Mouse (Mus musculus): ENCODE data around the gene Enpp4. TPM values are rescaled to one million over a fixed set of nuclear protein-coding genes. Genes with fewer than 3 reads are reported as not detected.

The Enpp4 gene
- polyA plus RNA-seq, 1 experiment: 1.9 TPM

DNA sequence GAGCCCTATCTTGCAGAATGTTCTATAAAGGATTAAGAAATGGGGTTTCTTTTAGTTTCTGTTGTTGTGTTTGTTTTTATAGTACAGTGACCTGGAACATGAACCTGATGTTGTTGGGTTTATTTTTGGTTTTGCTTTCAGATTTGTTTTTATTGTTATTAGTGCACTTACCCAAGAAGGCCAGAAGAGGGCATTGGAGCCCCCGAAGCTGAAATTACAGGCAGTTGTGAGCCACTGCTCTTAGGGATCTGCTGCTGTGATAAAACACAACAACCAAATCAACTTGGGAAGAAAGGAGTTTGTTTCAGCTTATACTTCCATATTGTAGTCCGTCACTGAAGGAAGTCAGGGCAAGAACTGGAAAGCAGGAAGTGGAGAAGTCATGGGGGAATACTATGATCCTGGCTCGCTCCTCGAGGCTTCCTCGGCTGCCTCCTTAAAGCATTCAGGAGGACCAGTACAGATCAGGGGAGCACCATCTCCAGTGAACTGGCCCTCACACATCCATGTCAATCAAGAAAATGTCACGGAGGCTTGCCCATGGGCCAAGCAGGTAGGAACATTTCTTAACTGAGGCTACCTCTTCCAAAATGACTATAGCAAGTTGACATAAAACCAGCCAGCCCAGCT is 29.4 kb downstream of the Enpp4 start:
- Histone ChIP-seq H3K4me1 (ENCODE audit: control insufficient read depth, insufficient read depth, low read length) (no peaks in the 10 kb centered on the region), H3K27ac (ENCODE audit: insufficient read depth, low read depth, low read length) (no peak overlapping the region), H3K4me3 (ENCODE audit: insufficient read depth, low read length) (no peak overlapping the region)
- TF ChIP-seq CTCF (IDR thresholded peaks at IDR 0.05; ENCODE audit: low read depth, low read length) (no peak), POLR2A (IDR thresholded peaks at IDR 0.05; ENCODE audit: borderline replicate concordance, low read depth, low read length) (no peak)

DNA sequence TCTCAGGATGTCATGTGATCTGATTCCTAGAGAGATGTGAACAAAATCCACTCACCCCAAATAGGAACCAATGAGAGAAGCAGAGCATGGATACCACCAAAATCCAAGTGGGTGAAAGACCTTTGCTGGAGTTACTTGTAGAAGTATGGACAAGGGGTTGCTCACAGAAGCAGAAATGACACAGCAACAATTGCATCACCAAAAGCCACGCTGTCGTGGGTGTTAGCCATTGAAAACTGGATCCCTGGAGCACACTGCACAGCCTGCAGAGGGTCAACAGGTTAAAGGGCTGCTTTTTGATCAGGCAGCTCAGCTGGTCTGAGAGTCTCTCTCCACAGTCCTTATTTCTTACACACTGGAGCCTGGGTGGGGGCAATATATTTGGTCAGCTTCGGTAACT is 30.0 kb downstream of the Enpp4 start:
- Histone ChIP-seq H3K4me3 (ENCODE audit: insufficient read depth, low read length) (no peak overlapping the region), H3K27ac (ENCODE audit: insufficient read depth, low read depth, low read length) (no peak overlapping the region), H3K4me1 (ENCODE audit: control insufficient read depth, insufficient read depth, low read length) (no peaks in the 10 kb centered on the region)
- TF ChIP-seq CTCF (IDR thresholded peaks at IDR 0.05; ENCODE audit: low read depth, low read length) (no peak), POLR2A (IDR thresholded peaks at IDR 0.05; ENCODE audit: borderline replicate concordance, low read depth, low read length) (no peak)

DNA sequence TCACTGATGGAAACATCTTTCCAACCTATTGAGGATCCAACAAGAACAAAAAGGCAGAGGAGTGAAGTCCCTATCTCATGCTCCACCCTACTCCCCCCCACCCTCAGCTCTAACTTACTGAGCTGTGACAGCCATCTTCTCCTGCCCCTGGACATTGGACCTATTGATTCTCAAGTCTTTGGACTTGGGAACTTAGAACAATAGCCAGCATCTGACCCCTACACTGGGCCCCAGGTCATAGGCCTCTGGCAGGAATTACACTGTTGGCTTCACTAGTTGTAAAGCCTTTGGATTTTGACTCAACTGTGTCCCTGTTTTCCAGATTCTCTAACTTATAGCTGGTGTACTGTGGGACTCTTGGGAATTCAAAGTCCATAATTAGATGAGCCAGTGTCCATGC is 33.9 kb downstream of the Enpp4 start:
- no peaks in the 10 kb centered on the region for H3K4me1 ChIP-seq (ENCODE audit: control insufficient read depth, insufficient read depth, low read length)
- H3K4me3 ChIP-seq (ENCODE audit: insufficient read depth, low read length): no peak overlapping the region
- no peak for TF ChIP-seq POLR2A (IDR thresholded peaks at IDR 0.05; ENCODE audit: borderline replicate concordance, low read depth, low read length)
- no peak for TF ChIP-seq CTCF (IDR thresholded peaks at IDR 0.05; ENCODE audit: low read depth, low read length)
- no peak overlapping the region for H3K27ac ChIP-seq (ENCODE audit: insufficient read depth, low read depth, low read length)

DNA sequence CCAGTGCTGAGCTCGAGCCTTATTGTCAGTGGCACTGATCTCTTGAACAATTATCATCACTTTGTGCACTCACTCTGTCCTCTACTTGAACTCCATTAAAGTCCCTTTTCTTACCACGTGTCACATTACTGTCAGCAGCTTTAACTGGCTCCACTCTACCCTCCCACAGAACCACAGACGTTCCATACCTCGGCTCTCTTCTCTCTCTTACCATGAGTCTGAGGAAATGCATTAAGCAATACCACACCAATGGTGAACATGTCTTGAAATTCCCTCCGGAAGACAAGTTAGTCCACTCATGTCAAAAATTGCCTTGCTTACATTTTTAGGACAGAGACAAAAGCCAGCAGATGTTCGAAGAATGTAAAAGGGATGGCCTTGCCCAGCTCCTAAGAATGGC is 36.7 kb downstream of the Enpp4 start:
- Histone ChIP-seq H3K27ac (ENCODE audit: insufficient read depth, low read depth, low read length) (no peak overlapping the region), H3K4me1 (ENCODE audit: control insufficient read depth, insufficient read depth, low read length) (no peaks in the 10 kb centered on the region), H3K4me3 (ENCODE audit: insufficient read depth, low read length) (no peak overlapping the region)
- TF ChIP-seq CTCF (IDR thresholded peaks at IDR 0.05; ENCODE audit: low read depth, low read length) (no peak), POLR2A (IDR thresholded peaks at IDR 0.05; ENCODE audit: borderline replicate concordance, low read depth, low read length) (no peak)

DNA sequence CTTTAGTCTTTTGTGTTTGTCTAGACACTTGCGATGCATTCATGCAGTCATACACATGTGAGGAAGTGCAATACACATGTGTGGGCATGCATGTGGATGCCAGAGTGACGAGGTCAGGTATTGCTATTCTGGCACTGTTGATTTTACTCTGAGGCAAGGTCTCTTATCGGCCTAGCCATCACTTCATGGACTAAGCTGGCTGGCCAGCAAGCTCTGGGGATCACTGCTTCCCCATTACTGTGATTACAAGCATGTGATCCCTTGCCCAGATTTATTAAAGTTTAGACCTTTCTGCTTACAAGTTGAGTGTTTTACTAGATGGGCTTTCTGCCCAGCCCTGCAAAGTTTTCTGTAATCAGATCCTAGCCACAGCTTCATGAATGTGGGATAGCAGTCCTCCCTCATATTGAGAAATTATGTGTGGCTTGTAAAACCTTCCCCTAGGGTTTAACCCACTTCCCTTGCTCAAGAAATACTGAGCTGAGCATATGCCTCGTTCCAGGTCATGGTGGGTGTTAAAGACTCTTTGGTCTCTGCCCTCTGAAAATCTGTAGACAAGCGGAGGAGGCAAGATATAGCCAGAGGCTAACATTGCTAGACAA is 44.2 kb downstream of the Enpp4 start:
- Histone ChIP-seq H3K4me3 (ENCODE audit: insufficient read depth, low read length) (no peak overlapping the region), H3K4me1 (ENCODE audit: control insufficient read depth, insufficient read depth, low read length) (no peaks in the 10 kb centered on the region), H3K27ac (ENCODE audit: insufficient read depth, low read depth, low read length) (no peak overlapping the region)
- TF ChIP-seq POLR2A (IDR thresholded peaks at IDR 0.05; ENCODE audit: borderline replicate concordance, low read depth, low read length) (no peak), CTCF (IDR thresholded peaks at IDR 0.05; ENCODE audit: low read depth, low read length) (no peak)

DNA sequence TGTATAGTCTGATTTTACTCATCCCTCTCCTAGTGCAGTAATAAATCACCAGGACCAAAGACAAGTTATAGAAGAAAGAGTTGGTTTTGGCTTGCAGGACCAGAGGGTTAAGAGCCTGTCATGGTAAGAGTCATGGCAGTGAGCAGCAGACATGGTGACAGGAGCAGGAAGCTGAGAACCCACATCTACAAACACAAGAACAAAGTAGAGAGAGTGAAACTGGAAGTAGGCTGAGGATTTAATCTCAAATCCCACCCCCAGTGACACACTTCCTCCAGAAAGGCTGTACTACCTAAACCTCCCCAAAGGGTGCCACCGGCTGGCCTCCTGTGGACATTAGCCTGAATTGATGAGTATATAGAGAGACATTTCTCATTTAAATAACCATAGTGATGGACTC is 44.8 kb downstream of the Enpp4 start:
- Histone ChIP-seq H3K27ac (ENCODE audit: insufficient read depth, low read depth, low read length) (no peak overlapping the region), H3K4me3 (ENCODE audit: insufficient read depth, low read length) (no peak overlapping the region)
- no peak for TF ChIP-seq POLR2A (IDR thresholded peaks at IDR 0.05; ENCODE audit: borderline replicate concordance, low read depth, low read length)
- TF ChIP-seq CTCF (IDR thresholded peaks at IDR 0.05; ENCODE audit: low read depth, low read length): no peak

DNA sequence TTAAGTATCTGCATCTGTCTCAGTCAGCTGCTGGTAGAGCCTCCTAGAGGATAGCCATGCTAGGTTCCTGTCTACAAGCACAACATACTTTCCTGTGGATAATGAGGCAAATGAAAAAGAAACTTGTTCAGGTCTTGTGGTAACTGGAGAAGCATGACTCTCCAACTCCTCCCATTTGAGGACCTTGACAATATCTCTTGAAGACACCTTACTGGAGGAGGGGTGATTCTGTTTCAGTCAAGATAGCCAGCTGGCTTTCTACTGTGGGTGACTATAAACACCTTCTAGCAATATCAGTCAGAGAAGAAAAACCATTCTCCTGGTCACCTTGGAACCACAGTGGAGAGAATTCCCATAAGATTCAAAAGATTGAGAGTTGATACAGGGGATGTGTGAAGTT is 47.5 kb downstream of the Enpp4 start:
- H3K27ac ChIP-seq (ENCODE audit: insufficient read depth, low read depth, low read length): no peak overlapping the region
- TF ChIP-seq POLR2A (IDR thresholded peaks at IDR 0.05; ENCODE audit: borderline replicate concordance, low read depth, low read length) (no peak), CTCF (IDR thresholded peaks at IDR 0.05; ENCODE audit: low read depth, low read length) (no peak)

More for the DNA sequence above, 44.8 kb downstream of the Enpp4 start:
- no peaks in the 10 kb centered on the region for H3K4me1 ChIP-seq (ENCODE audit: control insufficient read depth, insufficient read depth, low read length)

DNA sequence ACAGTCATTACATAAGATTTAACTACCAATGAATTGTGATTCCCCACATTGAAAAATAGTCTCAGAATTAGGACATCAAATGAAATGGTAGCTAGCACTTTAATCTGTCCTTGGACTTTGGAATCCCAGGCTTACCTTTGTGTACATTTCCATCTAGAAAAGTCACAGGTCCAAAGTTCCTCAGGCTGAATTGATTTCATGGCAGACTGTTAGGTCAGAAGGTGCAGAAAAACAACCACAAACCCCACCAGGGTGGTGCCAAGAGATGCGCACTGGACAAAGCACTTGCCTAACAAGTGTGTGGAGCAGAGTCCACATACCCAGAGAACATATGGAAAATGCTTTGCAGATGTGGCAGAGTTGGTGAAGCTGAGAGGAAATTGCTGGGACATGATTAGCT is 48.5 kb downstream of the Enpp4 start:
- Histone ChIP-seq H3K27ac (ENCODE audit: insufficient read depth, low read depth, low read length) (no peak overlapping the region), H3K4me3 (ENCODE audit: insufficient read depth, low read length) (no peak overlapping the region), H3K4me1 (ENCODE audit: control insufficient read depth, insufficient read depth, low read length) (0 out of 2 replicates have a peak, but pooled peaks cover 3% of the 10 kb centered on the region)
- TF ChIP-seq POLR2A (IDR thresholded peaks at IDR 0.05; ENCODE audit: borderline replicate concordance, low read depth, low read length): no peak
- no peak for TF ChIP-seq CTCF (IDR thresholded peaks at IDR 0.05; ENCODE audit: low read depth, low read length)

More for the DNA sequence above, 47.5 kb downstream of the Enpp4 start:
- H3K4me3 ChIP-seq (ENCODE audit: insufficient read depth, low read length): no peak overlapping the region
- 0 out of 2 replicates have a peak, but pooled peaks cover under 1% of the 10 kb centered on the region for H3K4me1 ChIP-seq (ENCODE audit: control insufficient read depth, insufficient read depth, low read length)

DNA sequence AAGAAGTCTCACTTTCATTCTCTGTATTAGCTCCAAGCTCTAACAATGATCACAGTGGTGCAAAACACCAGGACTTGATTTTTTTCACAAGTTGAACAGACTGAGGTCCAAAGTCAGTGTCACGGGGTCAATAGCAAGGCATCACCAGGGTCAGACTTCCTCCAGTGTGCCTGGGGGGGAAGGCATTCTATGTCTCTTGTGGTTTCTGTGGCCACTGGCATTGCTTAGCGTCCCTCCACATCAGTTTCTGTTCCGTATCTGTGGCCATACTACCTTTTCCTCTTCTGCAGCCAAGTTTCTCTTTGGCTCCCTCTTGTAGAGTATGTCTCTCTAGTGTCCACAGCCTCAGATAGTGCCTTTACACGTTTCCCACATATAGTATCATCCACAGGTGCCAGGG is 52.2 kb downstream of the Enpp4 start:
- no peak overlapping the region for H3K4me3 ChIP-seq (ENCODE audit: insufficient read depth, low read length)
- TF ChIP-seq POLR2A (IDR thresholded peaks at IDR 0.05; ENCODE audit: borderline replicate concordance, low read depth, low read length): no peak
- no peak for TF ChIP-seq CTCF (IDR thresholded peaks at IDR 0.05; ENCODE audit: low read depth, low read length)
- H3K4me1 ChIP-seq (ENCODE audit: control insufficient read depth, insufficient read depth, low read length): 0 out of 2 replicates have a peak, but pooled peaks cover 3% of the 10 kb centered on the region
- H3K27ac ChIP-seq (ENCODE audit: insufficient read depth, low read depth, low read length): no peak overlapping the region

Other genes with a start within 250 kb of the Enpp4 start
- gene Enpp5, start 27.0 kb downstream of the Enpp4 start, polyA plus RNA-seq (2012; ENCODE audit: insufficient read depth, insufficient read length, missing spikeins): not detected in 2 replicates
- gene Clic5, start 82.8 kb upstream of the Enpp4 start, polyA plus RNA-seq (2012; ENCODE audit: insufficient read depth, insufficient read length, missing spikeins): 0.12 and 0.13 TPM in 2 replicates